Mouse (Mus musculus): ENCODE data around the gene Ppp1r9a. TPM values are rescaled to one million over a fixed set of nuclear protein-coding genes. Genes with fewer than 3 reads are reported as not detected.

Ppp1r9a gene
- polyA plus RNA-seq, 1 experiment, result 3.5 TPM

DNA sequence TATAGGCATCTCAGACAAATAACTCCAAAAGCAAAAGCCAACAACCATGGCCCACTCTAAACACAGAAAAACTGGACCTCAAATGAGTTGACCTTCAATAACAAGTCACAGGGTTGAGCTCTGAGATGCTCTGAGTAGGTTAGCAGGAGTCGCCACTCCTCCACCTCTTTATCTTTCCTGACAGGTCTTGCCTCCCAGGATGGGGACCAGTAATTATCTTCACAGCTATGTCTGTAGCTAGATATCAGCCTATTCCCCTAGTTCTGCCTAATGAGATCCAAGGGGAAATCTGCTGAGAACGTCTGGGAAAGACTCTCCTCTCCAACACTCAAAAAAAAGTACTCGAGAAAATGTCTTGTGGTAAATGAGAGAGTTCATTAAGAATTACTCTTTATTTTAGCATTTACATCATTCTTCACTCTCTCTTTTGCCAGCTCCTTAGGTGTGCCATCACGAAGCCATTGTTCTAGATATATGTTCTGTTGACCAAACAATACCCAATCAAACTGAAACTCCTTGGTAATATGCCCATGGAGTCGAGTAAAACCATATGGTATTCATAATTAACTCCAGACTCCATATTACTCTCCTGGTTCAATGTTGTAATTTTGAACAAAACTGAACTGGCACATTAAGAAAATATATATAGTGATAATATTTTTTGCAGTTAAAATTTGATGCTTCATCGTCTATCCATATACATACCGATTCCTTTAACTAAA lies 283.7 kb downstream of the Ppp1r9a start:
- TF ChIP-seq POLR2A (IDR thresholded peaks at IDR 0.05; ENCODE audit: borderline replicate concordance, control insufficient read depth, low read depth, low read length) (no peak), CTCF (IDR thresholded peaks at IDR 0.05; ENCODE audit: control insufficient read depth, insufficient read depth, low read length) (no peak)
- Histone ChIP-seq H3K4me1 (ENCODE audit: control insufficient read depth, insufficient read depth, low read length) (no peaks in the 10 kb centered on the region), H3K27ac (ENCODE audit: control insufficient read depth, insufficient read depth, low read depth, low read length, poor library complexity) (no peak overlapping the region), H3K4me3 (replicated peaks; ENCODE audit: control insufficient read depth, low read depth, low read length) (no peak overlapping the region)
- WGBS, result 78% methylated on average over 7 of the region's 7 CpGs

DNA sequence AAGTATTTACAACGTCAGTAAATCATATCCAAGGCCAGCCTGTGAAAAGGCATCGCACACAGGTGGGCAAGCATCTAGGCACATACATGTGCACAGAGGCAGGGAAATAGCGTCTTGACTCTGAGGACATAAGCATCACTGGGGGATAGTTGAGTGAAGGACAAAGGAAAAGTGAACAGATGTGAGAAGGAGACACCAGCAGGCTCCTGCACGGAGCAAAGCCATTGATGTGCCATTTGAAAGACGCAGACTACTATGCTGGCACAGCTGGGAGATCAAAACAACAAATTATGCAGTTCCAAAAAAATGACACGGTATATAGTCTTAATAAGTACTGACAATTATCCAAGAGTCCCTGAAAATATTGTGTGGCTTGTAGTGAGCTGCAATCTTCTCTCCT lies 284.9 kb downstream of the Ppp1r9a start:
- WGBS, result 87% methylated on average over 6 of the region's 6 CpGs
- no peak overlapping the region for H3K4me3 ChIP-seq (replicated peaks; ENCODE audit: control insufficient read depth, low read depth, low read length)
- H3K27ac ChIP-seq (ENCODE audit: control insufficient read depth, insufficient read depth, low read depth, low read length, poor library complexity), result no peak overlapping the region
- no peak for TF ChIP-seq CTCF (IDR thresholded peaks at IDR 0.05; ENCODE audit: control insufficient read depth, insufficient read depth, low read length)
- no peak for TF ChIP-seq POLR2A (IDR thresholded peaks at IDR 0.05; ENCODE audit: borderline replicate concordance, control insufficient read depth, low read depth, low read length)
- H3K4me1 ChIP-seq (ENCODE audit: control insufficient read depth, insufficient read depth, low read length), result no peaks in the 10 kb centered on the region

GRCm38 (mm10) chr6:5188036-5188435 lies 285.3 kb downstream of the Ppp1r9a start:
- Histone ChIP-seq H3K27ac (ENCODE audit: control insufficient read depth, insufficient read depth, low read depth, low read length, poor library complexity) (no peak overlapping the region), H3K4me3 (replicated peaks; ENCODE audit: control insufficient read depth, low read depth, low read length) (no peak overlapping the region), H3K4me1 (ENCODE audit: control insufficient read depth, insufficient read depth, low read length) (no peaks in the 10 kb centered on the region)
- TF ChIP-seq POLR2A (IDR thresholded peaks at IDR 0.05; ENCODE audit: borderline replicate concordance, control insufficient read depth, low read depth, low read length), result no peak
- no peak for TF ChIP-seq CTCF (IDR thresholded peaks at IDR 0.05; ENCODE audit: control insufficient read depth, insufficient read depth, low read length)
- 81% methylated on average over 5 of the region's 5 CpGs for WGBS

DNA sequence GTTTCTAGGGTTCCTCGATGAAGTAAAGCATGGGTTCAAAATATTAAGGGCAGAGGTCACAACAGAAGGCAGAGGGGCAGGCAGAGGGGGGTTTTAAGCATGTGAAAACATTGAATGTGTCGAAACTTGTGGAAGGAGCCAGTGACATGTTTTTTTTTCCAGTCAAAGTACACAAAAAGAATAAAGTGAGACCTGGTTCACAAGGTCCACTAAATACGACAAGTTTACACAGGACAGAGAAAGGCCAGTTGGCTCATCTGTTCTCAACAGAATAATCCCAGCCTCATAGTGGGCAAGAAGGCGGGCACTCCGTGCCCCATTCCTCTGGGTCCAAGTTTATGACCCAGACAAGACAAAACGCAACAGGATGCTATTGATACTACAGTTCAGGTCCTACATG lies 286.2 kb downstream of the Ppp1r9a start:
- no peak overlapping the region for H3K27ac ChIP-seq (ENCODE audit: control insufficient read depth, insufficient read depth, low read depth, low read length, poor library complexity)
- WGBS, result 79% methylated on average over 6 of the region's 6 CpGs
- no peak overlapping the region for H3K4me3 ChIP-seq (replicated peaks; ENCODE audit: control insufficient read depth, low read depth, low read length)
- no peak for TF ChIP-seq POLR2A (IDR thresholded peaks at IDR 0.05; ENCODE audit: borderline replicate concordance, control insufficient read depth, low read depth, low read length)
- no peak for TF ChIP-seq CTCF (IDR thresholded peaks at IDR 0.05; ENCODE audit: control insufficient read depth, insufficient read depth, low read length)
- no peaks in the 10 kb centered on the region for H3K4me1 ChIP-seq (ENCODE audit: control insufficient read depth, insufficient read depth, low read length)

- 68% methylated on average over 4 of the region's 4 CpGs for WGBS
- H3K4me1 ChIP-seq (ENCODE audit: control insufficient read depth, insufficient read depth, low read length), result no peaks in the 10 kb centered on the region
- no peak overlapping the region for H3K27ac ChIP-seq (ENCODE audit: control insufficient read depth, insufficient read depth, low read depth, low read length, poor library complexity)
- TF ChIP-seq CTCF (IDR thresholded peaks at IDR 0.05; ENCODE audit: control insufficient read depth, insufficient read depth, low read length), result no peak
- no peak overlapping the region for H3K4me3 ChIP-seq (replicated peaks; ENCODE audit: control insufficient read depth, low read depth, low read length)
These were observed 286.8 kb downstream of the Ppp1r9a start for GRCm38 (mm10) chr6:5189507-5189906.

DNA sequence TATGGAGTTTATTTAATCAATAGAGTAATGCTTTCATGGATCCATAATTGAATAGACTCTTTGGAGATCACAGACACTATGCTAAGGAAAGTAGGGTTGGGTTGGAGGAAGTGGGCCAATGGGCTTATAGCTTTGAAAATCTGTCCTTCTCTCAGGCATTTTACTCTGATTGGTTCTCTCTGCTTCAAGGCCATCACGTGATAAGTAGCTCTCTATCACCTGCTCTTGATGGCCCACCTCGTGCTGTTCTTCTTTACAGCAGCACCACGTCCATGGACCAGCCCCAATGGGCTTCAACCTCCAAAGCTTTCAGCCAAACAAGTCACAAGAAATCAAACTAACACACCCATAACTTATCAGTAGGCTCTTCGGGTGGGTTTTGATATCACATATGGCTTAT lies 288.0 kb downstream of the Ppp1r9a start:
- Histone ChIP-seq H3K27ac (ENCODE audit: control insufficient read depth, insufficient read depth, low read depth, low read length, poor library complexity) (no peak overlapping the region), H3K4me1 (ENCODE audit: control insufficient read depth, insufficient read depth, low read length) (no peaks in the 10 kb centered on the region), H3K4me3 (replicated peaks; ENCODE audit: control insufficient read depth, low read depth, low read length) (no peak overlapping the region)
- WGBS, result 76% methylated on average over 4 of the region's 4 CpGs
- TF ChIP-seq POLR2A (IDR thresholded peaks at IDR 0.05; ENCODE audit: borderline replicate concordance, control insufficient read depth, low read depth, low read length), result no peak
- no peak for TF ChIP-seq CTCF (IDR thresholded peaks at IDR 0.05; ENCODE audit: control insufficient read depth, insufficient read depth, low read length)

DNA sequence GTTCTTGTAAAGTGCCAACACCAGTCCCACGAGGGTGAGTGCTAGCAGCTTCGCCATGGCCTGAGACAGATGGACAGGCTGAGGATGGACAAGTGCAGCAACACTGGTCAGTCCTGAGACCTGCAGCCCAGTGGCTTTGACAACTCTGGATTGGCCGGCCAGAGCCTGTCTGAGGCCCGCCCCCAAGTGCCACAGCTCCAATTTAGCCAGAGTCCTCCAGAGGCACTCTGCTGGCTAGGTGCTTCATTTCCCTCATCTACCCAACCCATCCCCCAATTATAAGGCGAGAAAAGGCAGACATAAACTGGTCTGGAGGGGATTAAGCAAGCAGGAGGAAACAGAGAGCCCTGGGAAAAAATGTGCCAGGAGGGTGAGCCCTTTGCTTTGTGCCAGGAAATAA lies 291.0 kb downstream of the Ppp1r9a start, which contains the start of gene Pon1:
Pon1 (minus strand) TSS at position 254 of the 400 bp plus-strand sequence.
- 72% methylated on average over 5 of the region's 5 CpGs for WGBS

GRCm38 (mm10) chr6:5198590-5198989 lies 295.9 kb downstream of the Ppp1r9a start:
- no peak for TF ChIP-seq CTCF (IDR thresholded peaks at IDR 0.05; ENCODE audit: control insufficient read depth, insufficient read depth, low read length)
- no peak for TF ChIP-seq POLR2A (IDR thresholded peaks at IDR 0.05; ENCODE audit: borderline replicate concordance, control insufficient read depth, low read depth, low read length)
- Histone ChIP-seq H3K4me1 (ENCODE audit: control insufficient read depth, insufficient read depth, low read length) (peaks cover 3% of the 10 kb centered on the region; the same call in 1 of the 2 replicates), H3K4me3 (replicated peaks; ENCODE audit: control insufficient read depth, low read depth, low read length) (no peak overlapping the region), H3K27ac (ENCODE audit: control insufficient read depth, insufficient read depth, low read depth, low read length, poor library complexity) (no peak overlapping the region)
- whole genome bisulfite sequencing, result 67% methylated on average over 5 of the region's 5 CpGs

More for the DNA sequence above, 291.0 kb downstream of the Ppp1r9a start, which contains the start of gene Pon1:
- H3K4me1 ChIP-seq (ENCODE audit: control insufficient read depth, insufficient read depth, low read length), result peaks cover 3% of the 10 kb centered on the region; the same call in 1 of the 2 replicates
- no peak for TF ChIP-seq POLR2A (IDR thresholded peaks at IDR 0.05; ENCODE audit: borderline replicate concordance, control insufficient read depth, low read depth, low read length)
- no peak for TF ChIP-seq CTCF (IDR thresholded peaks at IDR 0.05; ENCODE audit: control insufficient read depth, insufficient read depth, low read length)
- H3K4me3 ChIP-seq (replicated peaks; ENCODE audit: control insufficient read depth, low read depth, low read length), result no peak within 1 kb of the TSS
- no peak within 1 kb of the TSS for H3K27ac ChIP-seq (ENCODE audit: control insufficient read depth, insufficient read depth, low read depth, low read length, poor library complexity)
